In the genomic region with DNA sequence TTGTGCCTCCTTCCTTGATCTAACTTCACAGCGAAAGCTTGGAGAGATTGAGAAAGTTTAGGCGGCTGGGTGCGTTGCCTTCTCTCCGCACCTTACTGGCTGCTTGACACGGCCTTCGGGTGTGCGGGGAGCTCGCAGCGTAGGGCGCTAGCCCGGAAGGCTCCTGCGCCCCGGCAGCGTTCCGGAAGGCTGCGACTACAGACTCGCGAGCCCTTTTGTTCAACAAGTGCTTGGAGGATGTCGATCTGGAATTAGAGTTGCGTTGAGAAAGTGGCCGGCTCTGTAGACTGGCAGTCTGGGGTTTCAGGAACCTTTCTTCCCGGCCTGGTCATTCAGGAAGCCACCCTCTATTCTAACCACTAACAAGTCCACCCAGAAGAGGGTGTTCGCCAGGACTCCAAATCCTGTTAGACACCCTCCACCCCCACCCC, we compare ENCODE assay signal across 8 mouse cellular contexts. TPM values are rescaled to one million over a fixed set of nuclear protein-coding genes. Genes with fewer than 3 reads are reported as not detected.
DNase-seq lines count a peak whose midpoint lies in the region; ATAC-seq and TF ChIP-seq lines count a peak whose summit lies in the region.

No protein-coding gene starts in this region.

- no peak for TF ChIP-seq POLR2A in embryonic fibroblast, embryonic 13.5 days (IDR thresholded peaks at IDR 0.05; ENCODE audit: low read depth, low read length)

- H3K4me3 ChIP-seq in embryonic fibroblast, embryonic 13.5 days (ENCODE audit: insufficient read depth, low read length): peak overlapping the region; percentile 72
- peak overlapping the region; percentile 58 for H3K4me3 ChIP-seq in hindbrain, embryonic 13.5 days
- peak overlapping the region; percentile 74 for H3K4me3 ChIP-seq in liver, embryonic 12.5 days

- H3K4me2 ChIP-seq in hindbrain, embryonic 13.5 days: peak overlapping the region; percentile 97
- peak overlapping the region; percentile 98 for H3K4me2 ChIP-seq in liver, embryonic 12.5 days

- peaks cover 6% of the 10 kb centered on the region; the same call in 1 of the 2 replicates for H3K4me1 ChIP-seq in embryonic fibroblast, embryonic 13.5 days (ENCODE audit: control insufficient read depth, insufficient read depth, low read length)
- peaks cover 37% of the 10 kb centered on the region for H3K4me1 ChIP-seq in hindbrain, embryonic 13.5 days (replicated peaks)
- H3K4me1 ChIP-seq in liver, embryonic 12.5 days: peaks cover 59% of the 10 kb centered on the region

- H3K36me3 ChIP-seq in hindbrain, embryonic 13.5 days: no peaks in the 10 kb centered on the region
- no peaks in the 10 kb centered on the region for H3K36me3 ChIP-seq in liver, embryonic 12.5 days

- no peaks in the 10 kb centered on the region for H3K9me3 ChIP-seq in hindbrain, embryonic 13.5 days
- no peaks in the 10 kb centered on the region for H3K9me3 ChIP-seq in liver, embryonic 12.5 days (replicated peaks)

- DNase-seq in cerebellum, postnatal 10 days: peak; percentile 37 to 46
- DNase-seq in cerebellum, adult 11-12 months: no peak
- DNase-seq in Muller cell, postnatal 12 days (ENCODE audit: inconsistent ontology term): peak; percentile 59
- DNase-seq in neural tube, embryonic 10.5 days (ENCODE audit: extremely low spot score, low spot score): peak; percentile 51
- no peak for DNase-seq in c-Kit-positive CD71-positive TER-119-positive erythroid progenitor cells, embryonic 14.5 days (ENCODE audit: low spot score)

- TF ChIP-seq CTCF in embryonic fibroblast, embryonic 13.5 days (IDR thresholded peaks at IDR 0.05; ENCODE audit: borderline replicate concordance, insufficient read depth, low read length): no peak

- H3K27ac ChIP-seq in embryonic fibroblast, embryonic 13.5 days (ENCODE audit: insufficient read depth, low read length): no peak overlapping the region
- no peak overlapping the region for H3K27ac ChIP-seq in hindbrain, embryonic 13.5 days
- H3K27ac ChIP-seq in liver, embryonic 12.5 days: no peak overlapping the region

- ATAC-seq in hindbrain, embryonic 13.5 days (ENCODE audit: low FRiP score): no peak
- no peak for ATAC-seq in liver, embryonic 12.5 days

- H3K27me3 ChIP-seq in hindbrain, embryonic 13.5 days: 0 out of 2 replicates have a peak, but pooled peaks cover 7% of the 10 kb centered on the region
- H3K27me3 ChIP-seq in liver, embryonic 12.5 days (replicated peaks): peaks cover 19% of the 10 kb centered on the region

- WGBS in hindbrain, embryonic 13.5 days: under 1% methylated on average over 23 of the region's 23 CpGs
- WGBS in liver, embryonic 12.5 days (ENCODE audit: insufficient replicate concordance): under 1% methylated on average over 23 of the region's 23 CpGs

- H3K9ac ChIP-seq in hindbrain, embryonic 13.5 days: peak overlapping the region; percentile 79
- H3K9ac ChIP-seq in liver, embryonic 12.5 days: peak overlapping the region; percentile 72

RNA-seq across cellular contexts. Expression of gene Hpcal1, which starts 1.2 kb away (rescaled TPM):
- polyA plus RNA-seq in embryonic fibroblast, embryonic 13.5 days (2011; ENCODE audit: insufficient read length, low read depth, missing spikeins): 41.1 and 49.0 TPM in 2 replicates
- 77.6 and 79.9 TPM in 2 replicates for polyA plus RNA-seq in hindbrain, embryonic 13.5 days (2015; fragmentation: Nextera tagmentation; extraction: Ambion mirVana)
- polyA plus RNA-seq in liver, embryonic 12.5 days (2016; fragmentation: Nextera tagmentation; extraction: Ambion mirVana): 17.6 and 18.6 TPM in 2 replicates

Comparison
In these comparisons a context has a peak if more than half of its experiments do, and no peak if none do; other contexts are left out.
1. DNase-seq: peak in cerebellum, postnatal 10 days (2 of 2), Muller cell, postnatal 12 days (single experiment) and neural tube, embryonic 10.5 days (single experiment); none in cerebellum, adult 11-12 months (single experiment) and c-Kit-positive CD71-positive TER-119-positive erythroid progenitor cells, embryonic 14.5 days (single experiment).
2. Peak in every context shown above with its lines, with median percentiles within 50 percentile points of each other: H3K4me3 ChIP-seq.